Mouse (Mus musculus) embryonic facial prominence, embryonic 13.5 days (tissue): ENCODE measurements around the gene Tmem9b. TPM values are rescaled to one million over a fixed set of nuclear protein-coding genes. Genes with fewer than 3 reads are reported as not detected.
A peak's percentile ranks its signal among the peaks of the same experiment; 100 is the strongest.

ENCODE experiments used
- ATAC-seq: fragments of 200-750 bp; cut with Nextera tagmentation; 2 replicates; pipeline ENCODE4 v1.8.0; 2017; ENCODE audit warnings: low read depth; ENCODE audit not compliant: insufficient number of reproducible peaks, insufficient read depth, low FRiP score, low TSS enrichment
- H3K27ac ChIP-seq: fragments of 300-500 bp; sonication (generic); 2 replicates; pipeline ENCODE4 v1.5.1; 2015; ENCODE audit warnings: moderate library complexity, mild to moderate bottlenecking, inconsistent platforms
- H3K27me3 ChIP-seq: fragments of 300-500 bp; sonication (generic); 2 replicates; pipeline ENCODE4 v1.6.1; 2015; ENCODE audit warnings: mild to moderate bottlenecking, inconsistent platforms
- H3K36me3 ChIP-seq: fragments of 300-500 bp; sonication (generic); 2 replicates; pipeline ENCODE4 v1.6.1; 2015; ENCODE audit warnings: mild to moderate bottlenecking, inconsistent platforms
- H3K4me1 ChIP-seq: fragments of 300-500 bp; sonication (generic); 2 replicates; pipeline ENCODE4 v1.6.1; 2015; ENCODE audit warnings: inconsistent platforms
- H3K4me2 ChIP-seq: fragments of 300-500 bp; sonication (generic); 2 replicates; pipeline ENCODE4 v1.6.1; 2015; ENCODE audit warnings: moderate library complexity, mild to moderate bottlenecking, inconsistent platforms
- H3K4me3 ChIP-seq: fragments of 300-500 bp; sonication (generic); 2 replicates; pipeline ENCODE4 v1.5.1; 2015; ENCODE audit warnings: mild to moderate bottlenecking, inconsistent platforms
- H3K9ac ChIP-seq: fragments of 300-500 bp; sonication (generic); 2 replicates; pipeline ENCODE4 v1.6.1; 2015; ENCODE audit warnings: mild to moderate bottlenecking, inconsistent platforms
- H3K9me3 ChIP-seq: fragments of 300-500 bp; sonication (generic); 2 replicates; pipeline ENCODE4 v1.6.1; 2016; ENCODE audit warnings: inconsistent platforms
- WGBS: fragments of 180-500 bp; shearing (Covaris S2); methylation state at CpG from one replicate; pipeline ENCODE4 v1.1.7; 2015; ENCODE audit warnings: mixed read lengths; 5-methylcytosine and 5-hydroxymethylcytosine counted together
- polyA plus RNA-seq: library from polyadenylated mRNA; unstranded; fragments of >200 nt; fragmentation: Nextera tagmentation; extraction: Ambion mirVana; gene quantifications from 2 replicates; pipeline ENCODE4 v1.2.1, GENCODE M21; 2015

The Tmem9b gene
- polyA plus RNA-seq: 47.1 and 49.4 TPM in 2 replicates

DNA sequence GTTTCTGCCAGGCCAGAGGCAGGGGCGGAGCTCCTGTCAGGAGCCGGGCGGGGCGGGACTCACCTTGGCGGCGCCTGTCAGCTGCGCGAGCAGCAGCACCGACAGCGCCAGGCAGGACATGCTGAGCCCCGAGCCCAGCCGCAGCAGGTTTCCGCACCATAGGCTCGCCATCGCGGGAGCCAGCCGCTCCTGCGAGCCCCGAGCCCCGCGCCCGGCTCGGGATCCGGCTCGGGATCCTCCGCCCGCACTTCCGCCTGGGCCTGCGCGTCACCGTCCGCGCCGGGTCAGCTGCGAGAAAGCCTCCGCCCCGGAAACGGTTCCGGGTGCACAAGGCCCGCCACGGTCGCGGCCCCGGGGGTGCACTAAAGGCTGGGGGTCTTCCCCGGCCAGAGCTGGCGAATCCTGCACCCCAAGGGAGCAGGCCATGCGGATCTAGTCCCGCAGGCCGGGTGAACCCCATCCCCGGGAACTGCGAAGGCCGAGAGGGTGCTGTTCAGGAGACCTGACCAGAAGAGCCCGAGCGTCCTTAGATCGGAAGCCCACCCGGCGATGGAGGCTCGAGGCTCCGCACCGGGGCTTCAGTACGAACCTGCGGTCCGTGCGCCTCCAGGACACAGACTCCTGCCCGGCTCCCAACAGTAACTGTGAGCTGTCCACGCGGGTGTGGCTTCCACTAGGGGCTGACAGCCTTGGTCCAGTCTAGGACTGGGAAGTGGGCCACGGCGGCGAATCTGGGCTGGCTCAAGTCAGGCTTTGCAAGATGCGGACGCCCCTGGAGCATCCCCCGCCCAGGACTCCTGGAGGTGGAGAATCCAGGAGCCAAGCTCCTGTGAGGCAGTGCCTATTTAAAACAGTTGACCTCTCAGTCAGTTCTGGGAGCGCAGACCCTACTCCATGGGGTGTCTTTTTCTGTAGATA lies at the start of gene Tmem9b:
Tmem9b (minus strand) TSS at position 868 of the 918 bp plus-strand sequence.
- Histone ChIP-seq H3K4me1 (peaks cover 9% of the 10 kb centered on the region), H3K9me3 (no peaks in the 10 kb centered on the region), H3K4me3 (peak within 1 kb of the TSS; percentile 89), H3K4me2 (peak within 1 kb of the TSS; percentile 88), H3K9ac (peak within 1 kb of the TSS; percentile 92), H3K27me3 (no peaks in the 10 kb centered on the region), H3K27ac (peak within 1 kb of the TSS; percentile 83), H3K36me3 (0 out of 2 replicates have a peak, but pooled peaks cover 6% of the 10 kb centered on the region)
- peak; percentile 80 for ATAC-seq
- WGBS: under 1% methylated on average over 60 of the region's 74 CpGs

DNA sequence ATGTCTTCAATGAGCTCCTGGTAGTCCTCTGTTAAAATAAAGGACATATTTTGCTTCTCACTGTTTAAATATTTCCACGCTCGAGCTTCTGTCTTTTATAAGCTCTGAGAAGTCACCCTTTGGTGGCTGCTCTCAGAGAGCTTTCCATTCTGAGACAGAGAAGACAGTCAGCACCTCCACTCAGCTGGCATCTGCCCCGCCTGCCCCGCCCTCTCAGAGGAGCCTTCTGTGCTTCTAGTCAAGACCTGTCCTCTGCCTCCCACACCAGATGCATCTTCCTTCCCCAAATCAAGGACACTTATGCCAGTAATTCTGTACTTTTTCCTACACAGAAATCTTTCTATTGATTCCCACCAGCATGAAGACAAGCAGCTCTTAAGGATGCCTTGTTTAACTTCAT lies 48.0 kb upstream of the Tmem9b start:
- 80% methylated on average over 4 of the region's 4 CpGs for WGBS
- Histone ChIP-seq H3K9me3 (no peaks in the 10 kb centered on the region), H3K9ac (no peak overlapping the region), H3K36me3 (no peaks in the 10 kb centered on the region), H3K4me2 (no peak overlapping the region), H3K27ac (no peak overlapping the region), H3K4me1 (peaks cover under 1% of the 10 kb centered on the region; the same call in 1 of the 2 replicates), H3K27me3 (no peaks in the 10 kb centered on the region), H3K4me3 (no peak overlapping the region)
- no peak for ATAC-seq

DNA sequence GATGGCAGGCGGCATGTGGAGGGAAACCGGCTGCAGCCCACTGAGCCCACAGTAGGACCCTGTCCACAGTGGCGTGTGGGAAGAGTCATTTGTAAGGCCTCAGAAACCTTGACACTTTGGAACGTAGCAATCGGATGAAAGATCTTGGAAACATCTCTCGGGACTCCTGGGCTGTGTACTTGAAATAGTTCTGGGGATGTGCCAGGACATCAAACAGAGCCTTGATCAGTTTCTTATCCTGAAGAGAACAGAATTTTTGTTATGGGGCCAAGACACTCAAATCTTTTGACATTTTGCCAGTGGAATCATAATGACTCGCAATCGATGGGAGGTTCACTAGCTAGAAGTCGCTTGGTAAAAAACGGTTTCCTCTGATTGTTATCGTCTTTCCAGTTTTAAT lies 46.5 kb upstream of the Tmem9b start:
- no peak for ATAC-seq
- no peak overlapping the region for H3K9ac ChIP-seq
- peaks cover 13% of the 10 kb centered on the region for H3K4me1 ChIP-seq
- no peaks in the 10 kb centered on the region for H3K27me3 ChIP-seq
- 77% methylated on average over 11 of the region's 11 CpGs for WGBS
- H3K36me3 ChIP-seq: no peaks in the 10 kb centered on the region
- no peak overlapping the region for H3K27ac ChIP-seq
- H3K9me3 ChIP-seq: no peaks in the 10 kb centered on the region
- no peak overlapping the region for H3K4me3 ChIP-seq
- H3K4me2 ChIP-seq: no peak overlapping the region

DNA sequence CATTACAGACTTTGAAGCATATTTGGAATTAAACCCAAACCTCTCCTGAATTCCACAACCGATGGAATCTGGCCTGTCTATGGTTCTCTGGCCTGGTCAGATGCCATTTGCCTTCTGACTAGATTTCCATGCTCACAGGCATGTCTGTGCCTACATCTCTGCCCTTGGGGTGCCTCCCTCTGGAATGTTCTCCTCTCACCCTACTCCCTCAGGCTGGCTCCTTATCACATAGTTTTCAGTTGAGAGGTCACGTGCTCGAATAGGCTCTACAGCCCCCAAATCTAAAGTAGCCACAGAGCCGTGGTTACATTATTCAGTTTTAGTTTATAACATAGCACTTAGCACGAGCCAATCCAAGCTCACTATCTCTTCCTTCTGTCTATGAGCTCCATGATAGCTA lies 42.9 kb upstream of the Tmem9b start:
- no peaks in the 10 kb centered on the region for H3K9me3 ChIP-seq
- WGBS: 70% methylated on average over 5 of the region's 5 CpGs
- no peak overlapping the region for H3K27ac ChIP-seq
- H3K9ac ChIP-seq: no peak overlapping the region
- no peak overlapping the region for H3K4me3 ChIP-seq
- peaks cover 13% of the 10 kb centered on the region for H3K4me1 ChIP-seq
- H3K4me2 ChIP-seq: no peak overlapping the region
- H3K36me3 ChIP-seq: no peaks in the 10 kb centered on the region
- no peak for ATAC-seq
- no peaks in the 10 kb centered on the region for H3K27me3 ChIP-seq

DNA sequence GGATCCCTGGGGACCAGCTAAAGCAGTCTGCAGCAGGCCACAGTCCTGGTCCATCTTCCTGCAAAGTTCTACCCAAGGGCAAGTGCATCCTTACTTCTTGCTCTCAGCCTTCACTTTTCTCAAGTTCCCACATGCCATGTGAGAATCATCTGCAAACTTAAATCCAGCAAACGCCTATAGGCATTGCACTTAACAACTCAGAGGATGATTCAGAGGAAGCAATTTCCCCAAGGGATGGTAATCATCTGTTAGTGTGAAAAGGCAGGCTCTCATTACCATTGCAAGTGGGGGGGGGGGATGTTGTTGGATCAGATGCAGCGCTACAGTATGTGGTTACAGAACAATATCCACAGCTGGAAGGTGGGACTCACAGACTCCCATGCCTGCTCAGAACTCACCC lies 41.9 kb upstream of the Tmem9b start:
- Histone ChIP-seq H3K4me1 (peaks cover 13% of the 10 kb centered on the region), H3K27ac (no peak overlapping the region), H3K4me3 (no peak overlapping the region), H3K9ac (no peak overlapping the region), H3K9me3 (no peaks in the 10 kb centered on the region), H3K36me3 (no peaks in the 10 kb centered on the region), H3K4me2 (no peak overlapping the region), H3K27me3 (no peaks in the 10 kb centered on the region)
- 45% methylated on average over 2 of the region's 2 CpGs for WGBS
- ATAC-seq: no peak

DNA sequence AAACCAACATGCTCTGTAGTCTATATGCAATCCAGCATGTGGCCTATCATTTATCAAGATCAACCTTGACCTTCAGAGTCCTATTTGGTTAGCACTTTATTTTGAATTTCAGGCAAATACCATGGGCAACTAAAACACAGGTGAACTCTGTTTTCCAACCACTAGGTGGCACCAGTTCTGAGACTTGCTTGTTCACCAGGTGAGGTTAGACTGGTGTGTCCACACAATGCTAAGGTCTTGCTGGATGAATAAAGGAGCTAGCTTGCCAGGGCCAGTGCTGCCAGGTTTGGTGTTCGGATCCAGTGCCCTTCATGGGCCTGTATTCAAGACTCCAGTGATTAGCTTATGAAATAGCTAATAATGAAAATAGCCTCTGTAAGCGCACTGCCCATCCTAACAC lies 40.1 kb upstream of the Tmem9b start:
- Histone ChIP-seq H3K27ac (no peak overlapping the region), H3K36me3 (no peaks in the 10 kb centered on the region), H3K4me2 (no peak overlapping the region), H3K4me1 (peaks cover 13% of the 10 kb centered on the region), H3K27me3 (no peaks in the 10 kb centered on the region), H3K9ac (no peak overlapping the region), H3K9me3 (no peaks in the 10 kb centered on the region), H3K4me3 (no peak overlapping the region)
- whole genome bisulfite sequencing: 74% methylated on average over 2 of the region's 2 CpGs
- no peak for ATAC-seq

DNA sequence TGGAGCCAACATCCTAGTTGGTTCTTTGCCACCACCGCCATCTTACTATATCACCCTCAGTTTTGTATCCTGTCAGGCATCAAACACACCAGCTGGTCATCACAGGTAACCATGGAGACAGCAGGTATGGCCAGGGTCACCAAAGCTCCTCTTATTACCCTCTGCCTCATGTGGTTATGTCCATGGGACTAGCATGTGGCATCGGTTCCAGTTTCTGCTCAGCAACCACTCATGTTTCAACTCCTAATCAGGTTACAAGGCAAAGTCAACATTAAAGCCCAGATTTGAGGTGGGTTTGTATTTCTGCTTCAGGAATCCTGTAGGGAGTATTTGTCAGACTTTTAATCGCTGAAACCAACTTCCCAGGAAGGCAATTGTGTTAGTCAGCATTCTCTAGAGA lies 38.1 kb upstream of the Tmem9b start:
- ATAC-seq: no peak
- H3K36me3 ChIP-seq: no peaks in the 10 kb centered on the region
- 49% methylated on average over 3 of the region's 3 CpGs for WGBS

DNA sequence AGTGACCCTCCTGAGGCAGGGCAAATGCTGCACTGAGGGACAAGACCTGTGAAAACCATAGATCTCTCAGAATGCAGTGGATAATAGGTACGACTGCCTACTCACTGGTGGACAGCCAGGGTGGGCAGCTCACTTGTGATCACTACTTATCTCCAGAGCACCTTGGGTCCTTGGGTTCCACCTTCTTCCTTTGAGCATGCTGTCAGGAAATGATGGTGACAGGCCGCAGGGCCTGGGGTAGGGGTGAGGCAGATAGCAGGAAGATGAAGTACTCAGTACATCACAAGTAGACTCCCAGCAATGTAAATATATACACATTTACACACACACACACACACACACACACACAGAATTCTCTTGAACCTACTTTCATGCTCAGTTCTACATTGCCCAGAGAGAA lies 35.2 kb upstream of the Tmem9b start:
- no peak overlapping the region for H3K27ac ChIP-seq
- no peak overlapping the region for H3K4me3 ChIP-seq
- peaks cover 6% of the 10 kb centered on the region; the same call in 1 of the 2 replicates for H3K4me1 ChIP-seq
- H3K36me3 ChIP-seq: no peaks in the 10 kb centered on the region
- H3K27me3 ChIP-seq: peaks cover 15% of the 10 kb centered on the region
- ATAC-seq: no peak
- no peak overlapping the region for H3K4me2 ChIP-seq
- 82% methylated on average over 2 of the region's 2 CpGs for WGBS
- no peaks in the 10 kb centered on the region for H3K9me3 ChIP-seq
- no peak overlapping the region for H3K9ac ChIP-seq

More for the DNA sequence above, 38.1 kb upstream of the Tmem9b start:
- Histone ChIP-seq H3K4me2 (no peak overlapping the region), H3K9ac (no peak overlapping the region), H3K9me3 (no peaks in the 10 kb centered on the region), H3K27me3 (no peaks in the 10 kb centered on the region), H3K4me1 (peaks cover 13% of the 10 kb centered on the region), H3K27ac (no peak overlapping the region), H3K4me3 (no peak overlapping the region)

DNA sequence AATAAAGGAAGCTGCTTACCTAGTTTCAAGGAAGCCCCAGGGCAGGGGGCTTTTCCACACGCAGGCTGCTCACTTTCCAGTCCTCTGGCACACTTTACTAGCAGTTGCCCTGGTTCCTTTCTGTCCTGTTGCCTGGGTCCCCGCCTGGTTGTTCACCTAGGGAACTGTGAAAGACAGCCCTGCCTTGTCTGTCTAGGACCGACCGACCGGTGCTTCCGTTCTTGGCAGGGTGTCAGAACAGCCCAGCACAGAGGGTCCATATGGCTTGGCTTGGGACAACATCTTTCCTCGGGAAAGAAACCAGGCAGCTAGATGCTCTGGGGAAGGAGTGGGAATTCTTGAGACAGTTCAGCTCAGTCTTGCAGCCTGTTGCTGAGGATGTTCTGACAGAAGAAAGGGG lies 30.6 kb upstream of the Tmem9b start:
- Histone ChIP-seq H3K4me2 (no peak overlapping the region), H3K9ac (no peak overlapping the region), H3K4me3 (no peak overlapping the region), H3K4me1 (peaks cover 20% of the 10 kb centered on the region), H3K27me3 (peaks cover 59% of the 10 kb centered on the region), H3K27ac (no peak overlapping the region), H3K9me3 (no peaks in the 10 kb centered on the region), H3K36me3 (no peaks in the 10 kb centered on the region)
- 33% methylated on average over 7 of the region's 7 CpGs for WGBS
- ATAC-seq: no peak

DNA sequence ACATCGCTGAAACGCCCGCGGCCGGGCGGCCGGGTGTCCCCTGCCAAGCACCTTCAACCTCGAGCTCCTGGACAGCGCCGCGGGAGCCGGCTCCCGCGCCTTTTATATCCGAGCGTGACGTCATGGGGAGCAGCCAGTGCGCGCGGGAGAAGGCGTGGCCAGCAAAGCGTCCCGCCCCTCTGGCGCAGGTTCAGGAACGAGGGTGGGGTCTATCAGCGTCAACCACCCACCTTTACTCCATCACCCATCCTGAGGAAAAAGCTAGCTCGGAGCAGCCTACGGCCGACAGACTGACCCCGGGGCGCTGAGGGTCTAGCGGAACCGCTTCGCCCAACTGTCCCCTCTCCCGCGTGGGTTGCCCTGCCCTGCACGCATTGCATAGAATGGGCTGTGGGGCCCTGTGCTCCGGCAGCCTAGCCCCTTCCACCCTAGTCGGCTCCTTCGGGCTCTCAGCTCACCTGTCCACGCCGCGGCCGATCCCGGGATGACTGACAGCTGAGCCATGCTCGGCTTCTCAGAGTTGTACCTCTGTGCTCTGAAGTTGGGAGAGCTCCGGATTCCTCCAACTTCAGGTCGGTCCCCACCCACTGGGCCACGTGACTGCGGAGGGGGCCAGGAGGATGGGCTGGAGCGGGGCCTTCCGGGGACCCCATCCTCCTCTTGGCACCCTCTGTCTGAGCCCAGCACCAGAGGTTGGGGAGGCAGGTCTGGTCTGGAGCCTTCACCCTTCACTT lies 29.0 kb upstream of the Tmem9b start, which contains the start of gene Nrip3:
Nrip3 (minus strand) TSS at position 556 of the 734 bp plus-strand sequence.
- no peaks in the 10 kb centered on the region for H3K36me3 ChIP-seq
- H3K27me3 ChIP-seq: peaks cover 70% of the 10 kb centered on the region
- H3K9me3 ChIP-seq: no peaks in the 10 kb centered on the region
- H3K4me1 ChIP-seq: peaks cover 20% of the 10 kb centered on the region
- H3K4me3 ChIP-seq: peak within 1 kb of the TSS; percentile 52
- H3K9ac ChIP-seq: peak within 1 kb of the TSS; percentile 58
- H3K4me2 ChIP-seq: peak within 1 kb of the TSS; percentile 95
- 2% methylated on average over 52 of the region's 52 CpGs for WGBS
- H3K27ac ChIP-seq: no peak within 1 kb of the TSS
- peak; percentile 77 for ATAC-seq

DNA sequence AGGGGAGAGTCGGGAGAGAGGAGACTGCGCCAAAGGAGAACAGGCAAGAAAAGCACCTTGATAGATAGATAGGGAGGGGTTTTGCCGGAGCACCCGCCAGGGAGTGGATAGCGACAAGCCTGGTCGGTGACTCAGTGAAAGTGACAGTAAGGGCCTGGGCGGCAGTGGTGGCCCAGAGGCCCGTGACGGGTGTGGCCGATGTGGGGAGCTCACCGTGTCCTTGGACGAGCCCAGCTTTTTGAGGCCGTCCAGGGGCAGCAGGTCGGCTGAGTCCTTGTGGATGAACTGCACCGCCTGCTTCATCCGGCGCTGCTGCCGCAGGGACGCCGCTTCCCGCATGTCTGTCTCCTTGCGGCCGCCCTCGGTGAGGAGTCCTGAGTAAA lies 28.4 kb upstream of the Tmem9b start:
- Histone ChIP-seq H3K9ac (peak overlapping the region; percentile 58), H3K4me1 (peaks cover 20% of the 10 kb centered on the region), H3K36me3 (no peaks in the 10 kb centered on the region), H3K27ac (no peak overlapping the region), H3K9me3 (no peaks in the 10 kb centered on the region), H3K4me2 (peak overlapping the region; percentile 95), H3K4me3 (peak overlapping the region; percentile 52), H3K27me3 (peaks cover 70% of the 10 kb centered on the region)
- no peak for ATAC-seq
- WGBS: 1% methylated on average over 24 of the region's 24 CpGs
